In the genomic region with DNA sequence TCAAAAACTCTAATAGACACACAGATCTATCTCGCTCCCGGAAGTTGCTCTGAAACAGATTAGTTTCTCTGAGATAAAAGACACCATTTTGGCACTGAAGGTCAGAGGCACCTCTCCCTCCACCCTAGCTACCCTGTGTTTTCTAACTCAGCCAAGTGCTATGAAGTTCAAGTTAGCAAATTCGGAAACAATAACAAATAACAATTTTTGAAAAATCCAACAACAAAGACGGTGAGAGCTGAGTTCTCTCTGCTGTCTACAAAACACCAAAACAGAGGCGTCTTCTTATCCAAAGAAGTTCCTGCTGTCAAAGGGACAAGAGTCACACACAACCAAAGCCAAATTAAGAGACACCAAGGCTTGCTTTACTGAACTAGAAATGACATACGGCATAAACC, we compare ENCODE assay signal across 14 mouse cellular contexts.
DNase-seq lines count a peak whose midpoint lies in the region; ATAC-seq and TF ChIP-seq lines count a peak whose summit lies in the region.
"Had no signal": no experiment of that assay in that cellular context is flagged by ENCODE, and none has a peak within 500 bp of the region (broad histone marks: within the 10 kb centered on the region; RNA-seq: fewer than 3 reads in every experiment).

No protein-coding gene starts in this region.

- peaks cover 34% of the 10 kb centered on the region for H3K4me1 ChIP-seq in heart, embryonic 15.5 days (replicated peaks)
- peaks cover 37 to 55% of the 10 kb centered on the region in 2 experiments for H3K4me1 ChIP-seq in CH12.LX (ENCODE audit: control insufficient read depth in 1 of 2, insufficient read depth in 2 of 2)
- H3K4me1 ChIP-seq in heart, embryonic 16.5 days (ENCODE audit: control insufficient read depth, insufficient read depth, low read length) = peaks cover 34% of the 10 kb centered on the region
- H3K4me1 ChIP-seq in liver, embryonic 15.5 days (replicated peaks) = peaks cover 34% of the 10 kb centered on the region
- H3K4me1 ChIP-seq: hindbrain, embryonic 13.5 days had no signal

- H3K36me3 ChIP-seq in heart, embryonic 15.5 days = no peaks in the 10 kb centered on the region
- peaks cover 0 to 3% of the 10 kb centered on the region in 2 experiments for H3K36me3 ChIP-seq in CH12.LX (replicated peaks in 1 of 2; ENCODE audit: control insufficient read depth in 1 of 2, insufficient read depth in 1 of 2, low read length in 1 of 2)
- H3K36me3 ChIP-seq in heart, embryonic 16.5 days (ENCODE audit: control insufficient read depth, insufficient read depth) = no peaks in the 10 kb centered on the region
- no peaks in the 10 kb centered on the region for H3K36me3 ChIP-seq in liver, embryonic 15.5 days (replicated peaks)
- H3K36me3 ChIP-seq: embryonic facial prominence, embryonic 13.5 days; hindbrain, embryonic 13.5 days had no signal

- peaks cover 4% of the 10 kb centered on the region; the same call in 1 of the 2 replicates for H3K79me2 ChIP-seq in CH12.LX (replicated peaks; ENCODE audit: control insufficient read depth, extremely low read depth, insufficient read depth, poor library complexity, severe bottlenecking)

- H3K9ac ChIP-seq in heart, embryonic 15.5 days = no peak overlapping the region
- peak overlapping the region; percentile 38 for H3K9ac ChIP-seq in CH12.LX (ENCODE audit: insufficient read depth, low read depth)
- H3K9ac ChIP-seq in heart, embryonic 16.5 days (ENCODE audit: low read length) = no peak overlapping the region
- H3K9ac ChIP-seq in liver, embryonic 15.5 days = no peak overlapping the region
- H3K9ac ChIP-seq: embryonic facial prominence, embryonic 13.5 days; forebrain, embryonic 13.5 days; hindbrain, embryonic 13.5 days had no signal

- no peak for ATAC-seq in heart, embryonic 15.5 days (replicated peaks; ENCODE audit: insufficient number of reproducible peaks, insufficient read depth, low FRiP score, low read depth)
- ATAC-seq in heart, embryonic 16.5 days (replicated peaks; ENCODE audit: extremely low read depth, insufficient read depth, low FRiP score) = no peak
- ATAC-seq in liver, embryonic 15.5 days (ENCODE audit: insufficient read depth) = no peak
- ATAC-seq in megakaryocyte progenitor cell, adult 5-6 weeks (replicated peaks; ENCODE audit: poor library complexity) = no peak
- ATAC-seq: forebrain, embryonic 13.5 days had no signal

- no peak for DNase-seq in heart, postnatal 14 days
- no peak for DNase-seq in CH12.LX (ENCODE audit: extremely low read depth)
- no peak for DNase-seq in left cerebral cortex, postnatal 14 days (ENCODE audit: low spot score in 2 of 2)
- no peak for DNase-seq in left cerebral cortex, postnatal 4 days
- DNase-seq: adrenal gland, postnatal 10 days; cerebellum, postnatal 36 days; right cerebral cortex, postnatal 4 days had no signal

- no peak for TF ChIP-seq EP300 in CH12.LX (IDR thresholded peaks at IDR 0.05; ENCODE audit: low read length)

- dilution Hi-C loops in CH12.LX (cut with MboI; ENCODE audit: extremely low pct_ligation_motif_present, extremely low pct_unique_long_range_greater_than_20kb, low sequenced_read_pairs) = no loop called here

- intact Hi-C loops in heart, postnatal 14 days (cut with DNase I) = no loop called here
- intact Hi-C loops in left cerebral cortex, postnatal 14 days (cut with DNase I) = no loop called here
- intact Hi-C loops in left cerebral cortex, postnatal 4 days (cut with DNase I) = no loop called here

- no peak overlapping the region for H3K4me3 ChIP-seq in heart, embryonic 15.5 days
- no peak overlapping the region for H3K4me3 ChIP-seq in CH12.LX (replicated peaks in 1 of 3; ENCODE audit: low read depth in 2 of 3, low read length in 2 of 3, poor library complexity in 1 of 3)
- H3K4me3 ChIP-seq in heart, embryonic 16.5 days (ENCODE audit: low read length) = no peak overlapping the region
- no peak overlapping the region; the same call in 1 of the 2 replicates for H3K4me3 ChIP-seq in liver, embryonic 15.5 days (replicated peaks)
- H3K4me3 ChIP-seq: embryonic facial prominence, embryonic 13.5 days; forebrain, embryonic 13.5 days; hindbrain, embryonic 13.5 days had no signal

- H3K4me2 ChIP-seq in heart, embryonic 15.5 days = peak overlapping the region; percentile 40; the same call in 1 of the 2 replicates
- peak overlapping the region; percentile 12; the same call in 1 of the 2 replicates for H3K4me2 ChIP-seq in CH12.LX (ENCODE audit: insufficient read depth, low read depth, poor library complexity, severe bottlenecking)
- H3K4me2 ChIP-seq in heart, embryonic 16.5 days (ENCODE audit: low read depth, low read length) = 0 out of 2 replicates have a peak overlapping the region, but pooled peaks have one; percentile 43
- peak overlapping the region; percentile 43 for H3K4me2 ChIP-seq in liver, embryonic 15.5 days
- H3K4me2 ChIP-seq: embryonic facial prominence, embryonic 13.5 days; forebrain, embryonic 13.5 days; hindbrain, embryonic 13.5 days had no signal

- no peak for TF ChIP-seq CTCF in CH12.LX (conservative IDR thresholded peaks at IDR 0.05 in 1 of 2, IDR thresholded peaks at IDR 0.05 in 1 of 2; ENCODE audit: low read depth in 2 of 2, low read length in 2 of 2)

- TF ChIP-seq POLR2A in CH12.LX (IDR thresholded peaks at IDR 0.05; ENCODE audit: low read depth, low read length) = no peak

- no peaks in the 10 kb centered on the region for H3K27me3 ChIP-seq in heart, embryonic 15.5 days
- H3K27me3 ChIP-seq in CH12.LX (replicated peaks) = no peaks in the 10 kb centered on the region
- no peaks in the 10 kb centered on the region for H3K27me3 ChIP-seq in heart, embryonic 16.5 days (ENCODE audit: control insufficient read depth, insufficient read depth, low read length)
- no peaks in the 10 kb centered on the region for H3K27me3 ChIP-seq in liver, embryonic 15.5 days
- H3K27me3 ChIP-seq: embryonic facial prominence, embryonic 13.5 days; forebrain, embryonic 13.5 days; hindbrain, embryonic 13.5 days had no signal

- in situ Hi-C loops in CH12.LX (cut with MboI; ENCODE audit: low pct_ligation_motif_present, low pct_unique_long_range_greater_than_20kb, low sequenced_read_pairs) = loop anchor here (5.0 kb wide), 1 partner anchor 60 kb away; no protein-coding TSS in a partner anchor

- H3K9me3 ChIP-seq in heart, embryonic 15.5 days (replicated peaks) = no peaks in the 10 kb centered on the region
- H3K9me3 ChIP-seq in CH12.LX (replicated peaks; ENCODE audit: low read length) = no peaks in the 10 kb centered on the region
- H3K9me3 ChIP-seq in heart, embryonic 16.5 days (replicated peaks; ENCODE audit: control insufficient read depth, low read length) = no peaks in the 10 kb centered on the region
- H3K9me3 ChIP-seq in liver, embryonic 15.5 days (replicated peaks) = no peaks in the 10 kb centered on the region
- H3K9me3 ChIP-seq: embryonic facial prominence, embryonic 13.5 days; forebrain, embryonic 13.5 days; hindbrain, embryonic 13.5 days had no signal

- H3K27ac ChIP-seq in heart, embryonic 15.5 days = peak overlapping the region; percentile 57
- H3K27ac ChIP-seq in CH12.LX (ENCODE audit: insufficient read depth, low read depth) = peak overlapping the region; percentile 98
- peak overlapping the region; percentile 76 for H3K27ac ChIP-seq in heart, embryonic 16.5 days (ENCODE audit: low read length)
- peak overlapping the region; percentile 67 for H3K27ac ChIP-seq in liver, embryonic 15.5 days (replicated peaks)
- H3K27ac ChIP-seq: embryonic facial prominence, embryonic 13.5 days; forebrain, embryonic 13.5 days; hindbrain, embryonic 13.5 days had no signal

- TF ChIP-seq RAD21 in CH12.LX (IDR thresholded peaks at IDR 0.05; ENCODE audit: low read depth, low read length) = no peak

- WGBS in heart, embryonic 15.5 days = 45% methylated on average over 6 of the region's 6 CpGs
- 45% methylated on average over 6 of the region's 6 CpGs for WGBS in heart, embryonic 16.5 days
- WGBS in liver, embryonic 15.5 days (ENCODE audit: insufficient replicate concordance) = 47% methylated on average over 6 of the region's 6 CpGs

TF ChIP-seq in CH12.LX, 34 proteins besides CTCF, POLR2A, EP300 and RAD21:
- TF ChIP-seq MAFK (IDR thresholded peaks at IDR 0.05; ENCODE audit: insufficient replicate concordance, low read length) (no peak), CHD1 (IDR thresholded peaks at IDR 0.05; ENCODE audit: low read depth, low read length) (0 out of 2 replicates have a peak, but pooled peaks have one; percentile 21), E2F4 (IDR thresholded peaks at IDR 0.05; ENCODE audit: insufficient replicate concordance, low read depth, low read length) (no peak)
